Mouse (Mus musculus): Measurements from ENCODE around the gene Tmem212.

The Tmem212 gene

DNA sequence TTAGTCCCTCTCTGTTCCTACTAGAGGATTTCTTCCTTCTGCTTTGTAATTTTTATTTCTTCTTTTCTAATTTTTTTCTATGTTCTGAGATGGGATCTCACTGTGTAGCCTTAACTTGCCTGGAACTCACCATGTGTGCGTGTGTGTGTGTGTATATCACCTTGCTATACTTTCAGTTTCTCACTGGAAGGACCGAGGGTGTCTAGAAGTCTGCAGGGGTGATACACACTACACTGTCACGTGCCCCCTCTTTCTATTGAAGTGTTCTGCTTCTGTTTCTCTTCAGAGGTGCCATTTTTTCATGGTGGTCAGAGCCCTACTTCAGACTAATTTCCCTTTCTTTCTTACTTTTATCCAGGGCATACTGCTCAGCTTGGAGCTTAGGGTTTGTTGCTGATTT lies 56.4 kb downstream of the Tmem212 start:
- no peak for DNase-seq (ENCODE audit: low read depth, low spot score)
- no peaks in the 10 kb centered on the region for H3K27me3 ChIP-seq (ENCODE audit: control insufficient read depth, insufficient read depth, low read length, poor library complexity, severe bottlenecking)
- H3K36me3 ChIP-seq (ENCODE audit: control insufficient read depth, insufficient read depth, low read length, poor library complexity, severe bottlenecking), result no peaks in the 10 kb centered on the region

DNA sequence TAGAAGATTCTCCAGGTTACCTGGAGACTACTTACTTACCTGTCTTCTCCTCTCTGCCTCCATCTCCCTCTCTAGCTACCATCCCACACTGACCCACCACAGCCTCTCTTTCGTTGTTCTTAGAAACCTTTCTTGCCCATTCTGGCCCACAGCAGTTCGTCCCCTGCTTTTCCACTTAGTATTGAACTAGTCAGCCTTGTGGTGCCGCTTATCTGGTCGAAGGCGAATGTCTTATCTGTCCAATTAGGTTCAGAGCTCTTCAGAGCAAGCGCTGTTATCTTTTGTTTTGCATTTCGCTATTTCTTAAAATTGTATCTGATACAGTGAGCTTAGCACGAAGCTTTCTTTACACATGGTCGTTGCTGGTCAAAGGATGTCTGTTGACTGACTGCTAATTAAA lies 56.9 kb downstream of the Tmem212 start:
- H3K36me3 ChIP-seq (ENCODE audit: control insufficient read depth, insufficient read depth, low read length, poor library complexity, severe bottlenecking), result no peaks in the 10 kb centered on the region
- no peaks in the 10 kb centered on the region for H3K27me3 ChIP-seq (ENCODE audit: control insufficient read depth, insufficient read depth, low read length, poor library complexity, severe bottlenecking)
- DNase-seq (ENCODE audit: low read depth, low spot score), result no peak

DNA sequence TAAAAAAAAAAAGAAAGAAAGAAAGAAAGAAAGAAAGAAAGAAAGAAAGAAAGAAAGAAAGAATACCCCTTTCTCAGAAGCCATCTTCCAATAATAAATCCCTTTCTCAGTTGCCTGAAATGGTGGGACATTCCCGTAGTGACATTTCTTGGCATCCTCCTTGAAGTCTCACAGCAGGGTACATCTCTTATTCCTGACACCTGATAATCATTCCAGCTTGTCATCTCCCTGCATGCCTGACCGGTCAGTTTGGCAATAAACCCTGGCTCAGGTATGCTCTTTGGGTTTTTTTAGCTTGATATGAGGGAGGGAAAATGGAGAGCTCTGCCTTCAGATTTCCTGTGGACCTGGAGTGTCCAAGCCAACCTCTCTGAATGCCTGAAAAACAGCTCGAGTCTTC lies 59.9 kb downstream of the Tmem212 start:
- H3K27me3 ChIP-seq (ENCODE audit: control insufficient read depth, insufficient read depth, low read length, poor library complexity, severe bottlenecking), result no peaks in the 10 kb centered on the region
- no peaks in the 10 kb centered on the region for H3K36me3 ChIP-seq (ENCODE audit: control insufficient read depth, insufficient read depth, low read length, poor library complexity, severe bottlenecking)
- DNase-seq (ENCODE audit: low read depth, low spot score), result no peak

GRCm38 (mm10) chr3:27835786-27836185 lies 60.4 kb downstream of the Tmem212 start:
- Histone ChIP-seq H3K27me3 (ENCODE audit: control insufficient read depth, insufficient read depth, low read length, poor library complexity, severe bottlenecking) (no peaks in the 10 kb centered on the region), H3K36me3 (ENCODE audit: control insufficient read depth, insufficient read depth, low read length, poor library complexity, severe bottlenecking) (no peaks in the 10 kb centered on the region)
- no peak for DNase-seq (ENCODE audit: low read depth, low spot score)

- H3K27me3 ChIP-seq (ENCODE audit: control insufficient read depth, insufficient read depth, low read length, poor library complexity, severe bottlenecking), result no peaks in the 10 kb centered on the region
- H3K36me3 ChIP-seq (ENCODE audit: control insufficient read depth, insufficient read depth, low read length, poor library complexity, severe bottlenecking), result no peaks in the 10 kb centered on the region
- no peak for DNase-seq (ENCODE audit: low read depth, low spot score)
Observed at GRCm38 (mm10) chr3:27828755-27829154, 67.4 kb downstream of the Tmem212 start.

- no peak for DNase-seq (ENCODE audit: low read depth, low spot score)
- H3K36me3 ChIP-seq (ENCODE audit: control insufficient read depth, insufficient read depth, low read length, poor library complexity, severe bottlenecking), result no peaks in the 10 kb centered on the region
- no peaks in the 10 kb centered on the region for H3K27me3 ChIP-seq (ENCODE audit: control insufficient read depth, insufficient read depth, low read length, poor library complexity, severe bottlenecking)
Observed at GRCm38 (mm10) chr3:27827236-27827635, 68.9 kb downstream of the Tmem212 start.

DNA sequence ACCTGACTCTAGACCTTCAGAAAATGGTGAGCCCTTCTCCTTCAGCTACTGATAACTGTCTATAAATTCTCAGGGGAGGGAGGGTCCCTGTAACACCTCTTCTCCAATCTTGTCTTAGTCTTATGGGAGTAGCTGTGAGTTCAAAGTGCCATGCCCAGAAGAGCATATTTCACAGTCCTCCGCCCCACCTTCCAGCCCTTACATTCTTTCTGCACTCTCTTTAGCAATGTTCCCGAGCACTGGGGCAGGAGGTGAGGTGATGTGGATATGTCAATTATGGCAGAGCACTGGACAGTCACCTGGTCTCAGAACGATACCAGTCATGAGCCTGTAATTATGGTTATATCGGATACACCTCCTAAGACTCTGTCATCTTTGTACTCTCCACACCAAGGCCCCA lies 70.2 kb downstream of the Tmem212 start:
- H3K27me3 ChIP-seq (ENCODE audit: control insufficient read depth, insufficient read depth, low read length, poor library complexity, severe bottlenecking), result no peaks in the 10 kb centered on the region

More for the DNA sequence above, 70.2 kb downstream of the Tmem212 start:
- DNase-seq (ENCODE audit: low read depth, low spot score), result no peak
- H3K36me3 ChIP-seq (ENCODE audit: control insufficient read depth, insufficient read depth, low read length, poor library complexity, severe bottlenecking), result no peaks in the 10 kb centered on the region

Data from splenic B cell, adult 2 months (primary cell).